Comparison of ENCODE assay signal across 8 mouse cellular contexts in genomic region chr10:128674469-128675008, GRCm38 (mm10). TPM values are rescaled to one million over a fixed set of nuclear protein-coding genes. Genes with fewer than 3 reads are reported as not detected.
DNase-seq lines count a peak whose midpoint lies in the region; ATAC-seq and TF ChIP-seq lines count a peak whose summit lies in the region.

No protein-coding gene starts in this region.

- no peaks in the 10 kb centered on the region for H3K27me3 ChIP-seq in forebrain, postnatal 0 days (ENCODE audit: insufficient read depth, low read length)
- H3K27me3 ChIP-seq in kidney, postnatal 0 days (ENCODE audit: insufficient read depth, low read length): no peaks in the 10 kb centered on the region

- no peaks in the 10 kb centered on the region for H3K9me3 ChIP-seq in forebrain, postnatal 0 days (ENCODE audit: low read length)
- H3K9me3 ChIP-seq in kidney, postnatal 0 days (replicated peaks; ENCODE audit: low read length): no peaks in the 10 kb centered on the region

- no peak for TF ChIP-seq CTCF in bone marrow macrophage, adult 2 months (IDR thresholded peaks at IDR 0.05; ENCODE audit: low read depth, low read length)
- TF ChIP-seq CTCF in forebrain, postnatal 0 days (IDR thresholded peaks at IDR 0.05; ENCODE audit: low read depth): peak; percentile 72
- peak; percentile 80 for TF ChIP-seq CTCF in kidney, postnatal 0 days (IDR thresholded peaks at IDR 0.05; ENCODE audit: low read depth)

- peak overlapping the region; percentile 95 for H3K4me2 ChIP-seq in forebrain, postnatal 0 days (ENCODE audit: low read depth)
- H3K4me2 ChIP-seq in kidney, postnatal 0 days (ENCODE audit: low read length): peak overlapping the region; percentile 94

- H3K4me1 ChIP-seq in bone marrow macrophage, adult 2 months (ENCODE audit: control insufficient read depth, insufficient read depth, low read length): peaks cover 4% of the 10 kb centered on the region
- peaks cover 6% of the 10 kb centered on the region; the same call in 1 of the 2 replicates for H3K4me1 ChIP-seq in forebrain, postnatal 0 days (ENCODE audit: insufficient read depth)
- H3K4me1 ChIP-seq in kidney, postnatal 0 days (replicated peaks; ENCODE audit: insufficient read depth, low read length): no peaks in the 10 kb centered on the region

- WGBS in forebrain, postnatal 0 days: 2% methylated on average over 9 of the region's 9 CpGs
- 2% methylated on average over 9 of the region's 9 CpGs for WGBS in kidney, postnatal 0 days

- DNase-seq in kidney, adult 18-20 months: peak; percentile 17
- no peak for DNase-seq in kidney, adult 11 months
- peak; percentile 56 for DNase-seq in forebrain, postnatal 0 days
- DNase-seq in kidney, postnatal 0 days (ENCODE audit: low spot score): peak; percentile 85
- DNase-seq in mesoderm, embryonic 11.5 days (ENCODE audit: low read depth, low spot score): peak; percentile 35
- DNase-seq in gastrocnemius, postnatal 14 days: no peak

- peak; percentile 5; the same call in 1 of the 2 replicates for ATAC-seq in forebrain, postnatal 0 days
- ATAC-seq in kidney, postnatal 0 days (replicated peaks; ENCODE audit: low FRiP score, low read depth): no peak
- no peak for ATAC-seq in monocyte, adult 5-6 weeks (replicated peaks; ENCODE audit: insufficient number of reproducible peaks, low FRiP score, low TSS enrichment, poor library complexity, severe bottlenecking)

- peaks cover 13% of the 10 kb centered on the region for H3K36me3 ChIP-seq in forebrain, postnatal 0 days (ENCODE audit: insufficient read depth)
- H3K36me3 ChIP-seq in kidney, postnatal 0 days (ENCODE audit: insufficient read depth, low read length): peaks cover 2% of the 10 kb centered on the region

- no peak overlapping the region for H3K27ac ChIP-seq in bone marrow macrophage, adult 2 months (ENCODE audit: insufficient read depth, low read depth, low read length)
- H3K27ac ChIP-seq in forebrain, postnatal 0 days (ENCODE audit: low read depth, low read length): peak overlapping the region; percentile 40; the same call in 1 of the 2 replicates
- H3K27ac ChIP-seq in kidney, postnatal 0 days: peak overlapping the region; percentile 58

- H3K9ac ChIP-seq in forebrain, postnatal 0 days: peak overlapping the region; percentile 58
- peak overlapping the region; percentile 61 for H3K9ac ChIP-seq in kidney, postnatal 0 days (ENCODE audit: low read depth, low read length)

- TF ChIP-seq POLR2A in bone marrow macrophage, adult 2 months (IDR thresholded peaks at IDR 0.05; ENCODE audit: borderline replicate concordance, low read depth, low read length): no peak

- intact Hi-C loops in gastrocnemius, postnatal 14 days (cut with DNase I; ENCODE audit: low total_unique reads): loop anchor here (5.0 to 10.0 kb wide), 2 partner anchors 42 to 110 kb away; partner anchors contain the start of gene Pa2g4

- H3K4me3 ChIP-seq in bone marrow macrophage, adult 2 months (ENCODE audit: insufficient read depth, low read length): peak overlapping the region; percentile 82
- peak overlapping the region; percentile 67 for H3K4me3 ChIP-seq in forebrain, postnatal 0 days (ENCODE audit: low read depth, low read length)
- peak overlapping the region; percentile 74 for H3K4me3 ChIP-seq in kidney, postnatal 0 days (replicated peaks; ENCODE audit: low read depth, low read length)

RNA-seq across cellular contexts. Expression of gene Suox, which starts 0.7 kb away (rescaled TPM):
- 6.3 and 7.2 TPM in 2 replicates for polyA plus RNA-seq in bone marrow macrophage, adult 2 months (2012; ENCODE audit: insufficient read depth, insufficient read length, missing spikeins)
- 10.6 and 12.6 TPM in 2 replicates for total RNA-seq in forebrain, postnatal 0 days (2014; rRNA removed)
- polyA plus RNA-seq in forebrain, postnatal 0 days (2015; fragmentation: Nextera tagmentation; extraction: Ambion mirVana): 8.4 and 10.1 TPM in 2 replicates
- 14.2 and 15.1 TPM in 2 replicates for polyA plus RNA-seq in kidney, postnatal 0 days (2015; fragmentation: Nextera tagmentation; extraction: Ambion mirVana)
- total RNA-seq in monocyte, adult 5-6 weeks (2017): 4.6 to 10.7 TPM (median 6.1 TPM) in 3 replicates
- total RNA-seq in gastrocnemius, postnatal 14 days (2021): 10 to 100 TPM; 11.8 to 12.8 TPM

RNA-seq across cellular contexts. Expression of gene Rab5b, which starts 21.5 kb away (rescaled TPM):
- 123 and 131 TPM in 2 replicates for polyA plus RNA-seq in bone marrow macrophage, adult 2 months (2012; ENCODE audit: insufficient read depth, insufficient read length, missing spikeins)
- total RNA-seq in forebrain, postnatal 0 days (2014; rRNA removed): 133 TPM in 2 replicates
- 104 and 118 TPM in 2 replicates for polyA plus RNA-seq in forebrain, postnatal 0 days (2015; fragmentation: Nextera tagmentation; extraction: Ambion mirVana)
- polyA plus RNA-seq in kidney, postnatal 0 days (2015; fragmentation: Nextera tagmentation; extraction: Ambion mirVana): 57.9 and 61.7 TPM in 2 replicates
- 64.1 to 81.0 TPM (median 72.7 TPM) in 3 replicates for total RNA-seq in monocyte, adult 5-6 weeks (2017)
- total RNA-seq in gastrocnemius, postnatal 14 days (2021): 10 to 100 TPM; 75.2 to 78.2 TPM

RNA-seq across cellular contexts. Expression of gene Ikzf4, which starts 28.7 kb away (rescaled TPM):
- not detected in 2 replicates for polyA plus RNA-seq in bone marrow macrophage, adult 2 months (2012; ENCODE audit: insufficient read depth, insufficient read length, missing spikeins)
- total RNA-seq in forebrain, postnatal 0 days (2014; rRNA removed): 8.4 and 15.6 TPM in 2 replicates
- polyA plus RNA-seq in forebrain, postnatal 0 days (2015; fragmentation: Nextera tagmentation; extraction: Ambion mirVana): 6.3 and 11.3 TPM in 2 replicates
- 1.4 and 1.8 TPM in 2 replicates for polyA plus RNA-seq in kidney, postnatal 0 days (2015; fragmentation: Nextera tagmentation; extraction: Ambion mirVana)
- not detected in 3 replicates for total RNA-seq in monocyte, adult 5-6 weeks (2017)
- total RNA-seq in gastrocnemius, postnatal 14 days (2021): under 1 TPM; 0.25 to 0.58 TPM

RNA-seq across cellular contexts. Expression of gene Pmel, which starts 29.5 kb away (rescaled TPM):
- polyA plus RNA-seq in bone marrow macrophage, adult 2 months (2012; ENCODE audit: insufficient read depth, insufficient read length, missing spikeins): 0.37 and 0.67 TPM in 2 replicates
- 0.85 and 1.2 TPM in 2 replicates for total RNA-seq in forebrain, postnatal 0 days (2014; rRNA removed)
- 0.67 and 0.86 TPM in 2 replicates for polyA plus RNA-seq in forebrain, postnatal 0 days (2015; fragmentation: Nextera tagmentation; extraction: Ambion mirVana)
- polyA plus RNA-seq in kidney, postnatal 0 days (2015; fragmentation: Nextera tagmentation; extraction: Ambion mirVana): 1.5 and 2.0 TPM in 2 replicates
- total RNA-seq in monocyte, adult 5-6 weeks (2017): not detected in 3 replicates
- 1 to 10 TPM in 1 of 2 experiments, under 1 TPM in 1; 0.71 to 1.2 TPM for total RNA-seq in gastrocnemius, postnatal 14 days (2021)

RNA-seq across cellular contexts. Expression of gene Cdk2, which starts 30.3 kb away (rescaled TPM):
- polyA plus RNA-seq in bone marrow macrophage, adult 2 months (2012; ENCODE audit: insufficient read depth, insufficient read length, missing spikeins): 47.0 and 53.0 TPM in 2 replicates
- 8.5 and 10.0 TPM in 2 replicates for total RNA-seq in forebrain, postnatal 0 days (2014; rRNA removed)
- polyA plus RNA-seq in forebrain, postnatal 0 days (2015; fragmentation: Nextera tagmentation; extraction: Ambion mirVana): 9.9 and 10.3 TPM in 2 replicates
- 55.9 and 66.3 TPM in 2 replicates for polyA plus RNA-seq in kidney, postnatal 0 days (2015; fragmentation: Nextera tagmentation; extraction: Ambion mirVana)
- total RNA-seq in monocyte, adult 5-6 weeks (2017): 14.5 to 21.4 TPM (median 19.5 TPM) in 3 replicates
- total RNA-seq in gastrocnemius, postnatal 14 days (2021): 1 to 10 TPM; 7.5 to 8.5 TPM

Comparison
In these comparisons a context has a peak if more than half of its experiments do, and no peak if none do; other contexts are left out.
1. DNase-seq: peak in kidney, adult 18-20 months (single experiment), forebrain, postnatal 0 days (single experiment), kidney, postnatal 0 days (single experiment) and mesoderm, embryonic 11.5 days (single experiment); none in kidney, adult 11 months (single experiment) and gastrocnemius, postnatal 14 days (single experiment).
2. Peak in every context shown above with its lines, with median percentiles within 50 percentile points of each other: H3K4me3 ChIP-seq.